Mouse (Mus musculus) cerebellum, adult 2 months (tissue): ENCODE data around the gene Ints7.

Source experiments
- CTCF ChIP-seq: fragments of 200-500 bp; IDR thresholded peaks from 2 replicates; pipeline ENCODE4 v1.5.1; 2011; ENCODE audit warnings: low read depth, mild to moderate bottlenecking, control low read depth, low read length, moderate library complexity, borderline replicate concordance; ENCODE audit not compliant: insufficient read depth
- POLR2A ChIP-seq: fragments of 200-500 bp; IDR thresholded peaks from 2 replicates; pipeline ENCODE4 v1.6.1; 2011; ENCODE audit warnings: low read length, control low read depth, borderline replicate concordance; ENCODE audit not compliant: insufficient read depth

GRCm38 (mm10) chr1:191592016-191592720 is 16.7 kb downstream of the Ints7 start:
- TF ChIP-seq CTCF (no peak), POLR2A (no peak)
